Mouse (Mus musculus): Measurements from ENCODE around the gene 5530401A14Rik. TPM values are rescaled to one million over a fixed set of nuclear protein-coding genes. Genes with fewer than 3 reads are reported as not detected.

5530401A14Rik gene
- total and polyA plus RNA-seq, 2 experiments from 2014 or later = 0.67 TPM; not detected in 1

GRCm38 (mm10) chr11:81845010-81845685, 15.3 kb upstream of the 5530401A14Rik start:
- DNase-seq (ENCODE audit: low spot score) = peak; percentile 86
- no peak overlapping the region for H3K9ac ChIP-seq (replicated peaks; ENCODE audit: low read length, poor library complexity, severe bottlenecking)
- H3K9me3 ChIP-seq (ENCODE audit: low read length) = no peaks in the 10 kb centered on the region
- no peaks in the 10 kb centered on the region for H3K36me3 ChIP-seq (ENCODE audit: insufficient read depth, low read length)
- H3K27ac ChIP-seq (ENCODE audit: low read depth, low read length) = no peak overlapping the region
- H3K4me3 ChIP-seq (ENCODE audit: low read depth, low read length) = no peak overlapping the region
- no peaks in the 10 kb centered on the region for H3K27me3 ChIP-seq (ENCODE audit: insufficient read depth, low read length)
- WGBS = 32% methylated on average over 5 of the region's 5 CpGs
- no peak for TF ChIP-seq CTCF (IDR thresholded peaks at IDR 0.05)
- H3K4me2 ChIP-seq (ENCODE audit: low read depth, low read length, poor library complexity, severe bottlenecking) = no peak overlapping the region
- H3K4me1 ChIP-seq (ENCODE audit: insufficient read depth, low read length) = no peaks in the 10 kb centered on the region
- peak; percentile 31; the same call in 1 of the 2 replicates for ATAC-seq (ENCODE audit: low FRiP score)

GRCm38 (mm10) chr11:81845686-81846036, 14.8 kb upstream of the 5530401A14Rik start:
- Histone ChIP-seq H3K4me3 (ENCODE audit: low read depth, low read length) (no peak overlapping the region), H3K36me3 (ENCODE audit: insufficient read depth, low read length) (no peaks in the 10 kb centered on the region), H3K4me1 (ENCODE audit: insufficient read depth, low read length) (0 out of 2 replicates have a peak, but pooled peaks cover under 1% of the 10 kb centered on the region), H3K27me3 (ENCODE audit: insufficient read depth, low read length) (no peaks in the 10 kb centered on the region), H3K9ac (replicated peaks; ENCODE audit: low read length, poor library complexity, severe bottlenecking) (no peak overlapping the region), H3K9me3 (ENCODE audit: low read length) (no peaks in the 10 kb centered on the region), H3K4me2 (ENCODE audit: low read depth, low read length, poor library complexity, severe bottlenecking) (no peak overlapping the region), H3K27ac (ENCODE audit: low read depth, low read length) (no peak overlapping the region)
- DNase-seq (ENCODE audit: low spot score) = no peak
- 71% methylated on average over 3 of the region's 3 CpGs for WGBS
- peak; percentile 51 for TF ChIP-seq CTCF (IDR thresholded peaks at IDR 0.05)
- 0 out of 2 replicates have a peak, but pooled peaks have one; percentile 20 for ATAC-seq (ENCODE audit: low FRiP score)

GRCm38 (mm10) chr11:81847773-81848490, 12.5 kb upstream of the 5530401A14Rik start:
- 79% methylated on average over 1 of the region's 1 CpGs for WGBS
- no peak overlapping the region for H3K9ac ChIP-seq (replicated peaks; ENCODE audit: low read length, poor library complexity, severe bottlenecking)
- DNase-seq (ENCODE audit: low spot score) = no peak
- 0 out of 2 replicates have a peak, but pooled peaks cover 6% of the 10 kb centered on the region for H3K4me1 ChIP-seq (ENCODE audit: insufficient read depth, low read length)
- no peaks in the 10 kb centered on the region for H3K27me3 ChIP-seq (ENCODE audit: insufficient read depth, low read length)
- H3K27ac ChIP-seq (ENCODE audit: low read depth, low read length) = no peak overlapping the region
- no peaks in the 10 kb centered on the region for H3K9me3 ChIP-seq (ENCODE audit: low read length)
- H3K36me3 ChIP-seq (ENCODE audit: insufficient read depth, low read length) = no peaks in the 10 kb centered on the region
- no peak for ATAC-seq (ENCODE audit: low FRiP score)
- H3K4me2 ChIP-seq (ENCODE audit: low read depth, low read length, poor library complexity, severe bottlenecking) = no peak overlapping the region
- H3K4me3 ChIP-seq (ENCODE audit: low read depth, low read length) = no peak overlapping the region
- TF ChIP-seq CTCF (IDR thresholded peaks at IDR 0.05) = no peak

GRCm38 (mm10) chr11:81865661-81866382, 5.3 kb downstream of the 5530401A14Rik start:
- no peaks in the 10 kb centered on the region for H3K9me3 ChIP-seq (ENCODE audit: low read length)
- no peak for TF ChIP-seq CTCF (IDR thresholded peaks at IDR 0.05)
- H3K4me1 ChIP-seq (ENCODE audit: insufficient read depth, low read length) = peaks cover 9% of the 10 kb centered on the region
- no peak for ATAC-seq (ENCODE audit: low FRiP score)
- H3K27me3 ChIP-seq (ENCODE audit: insufficient read depth, low read length) = no peaks in the 10 kb centered on the region
- no peak overlapping the region for H3K27ac ChIP-seq (ENCODE audit: low read depth, low read length)
- H3K9ac ChIP-seq (replicated peaks; ENCODE audit: low read length, poor library complexity, severe bottlenecking) = no peak overlapping the region
- H3K4me2 ChIP-seq (ENCODE audit: low read depth, low read length, poor library complexity, severe bottlenecking) = no peak overlapping the region
- H3K4me3 ChIP-seq (ENCODE audit: low read depth, low read length) = no peak overlapping the region
- DNase-seq (ENCODE audit: low spot score) = peak; percentile 12
- no peaks in the 10 kb centered on the region for H3K36me3 ChIP-seq (ENCODE audit: insufficient read depth, low read length)
- 39% methylated on average over 10 of the region's 10 CpGs for WGBS

- no peak overlapping the region; the same call in 1 of the 2 replicates for H3K27ac ChIP-seq (ENCODE audit: low read depth, low read length)
- WGBS = 39% methylated on average over 9 of the region's 9 CpGs
- H3K4me1 ChIP-seq (ENCODE audit: insufficient read depth, low read length) = no peaks in the 10 kb centered on the region; the same call in 1 of the 2 replicates
- no peak overlapping the region for H3K4me3 ChIP-seq (ENCODE audit: low read depth, low read length)
- no peak for DNase-seq (ENCODE audit: low spot score)
- no peaks in the 10 kb centered on the region for H3K9me3 ChIP-seq (ENCODE audit: low read length)
- no peak overlapping the region for H3K4me2 ChIP-seq (ENCODE audit: low read depth, low read length, poor library complexity, severe bottlenecking)
- H3K27me3 ChIP-seq (ENCODE audit: insufficient read depth, low read length) = no peaks in the 10 kb centered on the region
- no peak for ATAC-seq (ENCODE audit: low FRiP score)
- H3K9ac ChIP-seq (replicated peaks; ENCODE audit: low read length, poor library complexity, severe bottlenecking) = no peak overlapping the region
- no peaks in the 10 kb centered on the region for H3K36me3 ChIP-seq (ENCODE audit: insufficient read depth, low read length)
- TF ChIP-seq CTCF (IDR thresholded peaks at IDR 0.05) = no peak
These were observed 11.2 kb downstream of the 5530401A14Rik start for GRCm38 (mm10) chr11:81871506-81872213.
